Mouse (Mus musculus) G1E (cell line): ENCODE measurements around the gene Mcrip1. TPM values are rescaled to one million over a fixed set of nuclear protein-coding genes. Genes with fewer than 3 reads are reported as not detected.

ENCODE experiments used
- ATAC-seq: 2 replicates; pipeline ENCODE4 v1.8.0; 2016; ENCODE audit warnings: mild to moderate bottlenecking; ENCODE audit not compliant: insufficient number of reproducible peaks, poor library complexity, low FRiP score, severe bottlenecking; ENCODE audit errors: extremely low read depth
- DNase-seq: peaks from one replicate; pipeline ENCODE4 v3.0.0; 2012; ENCODE audit warnings: low spot score
- H3K27me3 ChIP-seq: 2 replicates; pipeline ENCODE4 v1.6.1; 2012; ENCODE audit warnings: mild to moderate bottlenecking, low read length, inconsistent platforms; ENCODE audit not compliant: insufficient read depth
- H3K36me3 ChIP-seq: replicated peaks from 2 replicates; pipeline ENCODE3; 2012; ENCODE audit warnings: mild to moderate bottlenecking, inconsistent platforms
- H3K4me1 ChIP-seq: 2 replicates; pipeline ENCODE4 v1.6.1; 2012; ENCODE audit warnings: low read depth, low read length, inconsistent platforms, mixed read lengths; ENCODE audit not compliant: insufficient read depth
- H3K4me3 ChIP-seq: 2 replicates; pipeline ENCODE4 v1.5.1; 2012; ENCODE audit warnings: low read depth, mild to moderate bottlenecking, inconsistent platforms, low read length, moderate library complexity, mixed read lengths
- H3K9me3 ChIP-seq: replicated peaks from 2 replicates; pipeline ENCODE4 v1.6.1; 2012; ENCODE audit warnings: inconsistent platforms
- CTCF ChIP-seq: IDR thresholded peaks from 2 replicates; pipeline ENCODE4 v1.5.1; 2012; ENCODE audit warnings: low read depth, low read length, inconsistent platforms, mixed read lengths
- GATA1 ChIP-seq: IDR thresholded peaks from 2 replicates; pipeline ENCODE4 v1.6.1; 2012; ENCODE audit warnings: borderline replicate concordance, low read length, inconsistent platforms, mixed read lengths
- GATA2 ChIP-seq: IDR thresholded peaks from 2 replicates; pipeline ENCODE4 v1.6.1; 2012; ENCODE audit warnings: low read depth, low read length, inconsistent platforms, borderline replicate concordance
- POLR2AphosphoS5 ChIP-seq: IDR thresholded peaks from 2 replicates; pipeline ENCODE4 v1.6.1; 2012; ENCODE audit warnings: low read depth, low read length, inconsistent platforms; ENCODE audit not compliant: insufficient replicate concordance
- TAL1 ChIP-seq: conservative IDR thresholded peaks from 2 replicates; pipeline ENCODE4 v1.6.1; 2012; ENCODE audit warnings: low read depth, low read length, inconsistent platforms, mixed read lengths
- polyA plus RNA-seq: library from polyadenylated mRNA; stranded (reverse); fragments of >175 nt; gene quantifications from 2 replicates; pipeline ENCODE4 v1.2.3, GENCODE M21; 2012
- total RNA-seq, 2 experiments: library from RNA; stranded (forward) in 1 of 2; stranded (reverse) in 1 of 2; fragments of 200-1000 nt in 1 of 2; fragments of >200 nt in 1 of 2; fragmentation: Nextera tagmentation in 1 of 2; gene quantifications; 2 replicates each; pipeline ENCODE4 v1.2.3; 2014 to 2017

Gene Mcrip1
- total and polyA plus RNA-seq, 3 experiments: 19.2 to 176 (median 64.3) TPM

- Histone ChIP-seq H3K27me3 (no peaks in the 10 kb centered on the region), H3K4me1 (peaks cover 72% of the 10 kb centered on the region), H3K9me3 (no peaks in the 10 kb centered on the region), H3K4me3 (no peak overlapping the region), H3K36me3 (peaks cover 64% of the 10 kb centered on the region)
- TF ChIP-seq GATA1: no peak
- TF ChIP-seq TAL1: no peak
- TF ChIP-seq CTCF: no peak
- TF ChIP-seq GATA2: no peak
- TF ChIP-seq POLR2AphosphoS5: no peak
- DNase-seq (no peak), ATAC-seq (no peak)
These were observed 26.4 kb upstream of the Mcrip1 start for GRCm38 (mm10) chr11:120575940-120576339.

GRCm38 (mm10) chr11:120575046-120575445 lies 25.5 kb upstream of the Mcrip1 start:
- H3K4me1 ChIP-seq: peaks cover 74% of the 10 kb centered on the region
- H3K36me3 ChIP-seq: peaks cover 68% of the 10 kb centered on the region
- ATAC-seq (no peak), DNase-seq (no peak)
- H3K4me3 ChIP-seq: no peak overlapping the region
- H3K9me3 ChIP-seq: no peaks in the 10 kb centered on the region
- H3K27me3 ChIP-seq: no peaks in the 10 kb centered on the region
- TF ChIP-seq POLR2AphosphoS5: no peak
- TF ChIP-seq GATA1: no peak
- no peak for TF ChIP-seq GATA2
- TF ChIP-seq TAL1: no peak
- TF ChIP-seq CTCF: no peak

GRCm38 (mm10) chr11:120574278-120574600 lies 24.7 kb upstream of the Mcrip1 start:
- Histone ChIP-seq H3K27me3 (no peaks in the 10 kb centered on the region), H3K9me3 (no peaks in the 10 kb centered on the region), H3K36me3 (peaks cover 63% of the 10 kb centered on the region), H3K4me1 (peaks cover 68% of the 10 kb centered on the region), H3K4me3 (peak overlapping the region; percentile 97)
- ATAC-seq (no peak), DNase-seq (no peak)
- no peak for TF ChIP-seq GATA2
- no peak for TF ChIP-seq GATA1
- TF ChIP-seq POLR2AphosphoS5: no peak
- TF ChIP-seq TAL1: no peak
- no peak for TF ChIP-seq CTCF

GRCm38 (mm10) chr11:120573585-120574277 lies 24.2 kb upstream of the Mcrip1 start:
- H3K36me3 ChIP-seq: peaks cover 63% of the 10 kb centered on the region
- H3K4me3 ChIP-seq: peak overlapping the region; percentile 97
- DNase-seq (no peak), ATAC-seq (no peak)
- no peaks in the 10 kb centered on the region for H3K27me3 ChIP-seq
- H3K9me3 ChIP-seq: no peaks in the 10 kb centered on the region
- H3K4me1 ChIP-seq: peaks cover 65% of the 10 kb centered on the region
- TF ChIP-seq GATA2 (no peak), TAL1 (no peak), GATA1 (no peak), CTCF (no peak), POLR2AphosphoS5 (no peak; the same call in 1 of the 2 replicates)

GRCm38 (mm10) chr11:120572752-120573584 lies 23.4 kb upstream of the Mcrip1 start, which contains the start of gene P4hb:
Gene P4hb, minus strand, starts transcription at chr11:120573253.
- Histone ChIP-seq H3K4me1 (peaks cover 65% of the 10 kb centered on the region), H3K4me3 (peak within 1 kb of the TSS; percentile 97), H3K27me3 (no peaks in the 10 kb centered on the region), H3K36me3 (peaks cover 63% of the 10 kb centered on the region), H3K9me3 (no peaks in the 10 kb centered on the region)
- DNase-seq (peak; percentile 100), ATAC-seq (peak; percentile 88)
- TF ChIP-seq POLR2AphosphoS5 (no peak), TAL1 (no peak), GATA1 (no peak), GATA2 (no peak), CTCF (no peak)

- Histone ChIP-seq H3K36me3 (peaks cover 63% of the 10 kb centered on the region), H3K27me3 (no peaks in the 10 kb centered on the region), H3K4me3 (peak overlapping the region; percentile 97), H3K4me1 (peaks cover 65% of the 10 kb centered on the region), H3K9me3 (no peaks in the 10 kb centered on the region)
- no peak for ATAC-seq
- no peak for TF ChIP-seq GATA2
- no peak for TF ChIP-seq TAL1
- TF ChIP-seq CTCF: no peak
- TF ChIP-seq GATA1: no peak
- TF ChIP-seq POLR2AphosphoS5: no peak
- DNase-seq: no peak
These were observed 22.9 kb upstream of the Mcrip1 start for GRCm38 (mm10) chr11:120572417-120572751.
